Mouse (Mus musculus): Measurements from ENCODE around the gene Wasl. TPM values are rescaled to one million over a fixed set of nuclear protein-coding genes. Genes with fewer than 3 reads are reported as not detected.

Gene Wasl
- polyA plus RNA-seq, 1 experiment: 62.3 TPM

- Histone ChIP-seq H3K27me3 (ENCODE audit: control insufficient read depth, insufficient read depth, low read length, poor library complexity, severe bottlenecking) (no peaks in the 10 kb centered on the region; the same call in 1 of the 2 replicates), H3K36me3 (ENCODE audit: control insufficient read depth, insufficient read depth, low read length, poor library complexity, severe bottlenecking) (no peaks in the 10 kb centered on the region), H3K4me1 (ENCODE audit: control insufficient read depth, insufficient read depth, low read length) (peaks cover 2% of the 10 kb centered on the region), H3K9ac (ENCODE audit: low read depth, poor library complexity, severe bottlenecking) (no peak overlapping the region), H3K9me3 (replicated peaks; ENCODE audit: control insufficient read depth, insufficient read depth, low read length, poor library complexity, severe bottlenecking) (no peaks in the 10 kb centered on the region), H3K27ac (ENCODE audit: insufficient read depth, low read length) (no peak overlapping the region), H3K4me3 (ENCODE audit: low read depth, low read length) (no peak overlapping the region)
- no peak for TF ChIP-seq EP300 (IDR thresholded peaks at IDR 0.05; ENCODE audit: insufficient read depth, low read depth, low read length)
- TF ChIP-seq POLR2A (IDR thresholded peaks at IDR 0.05; ENCODE audit: insufficient read depth, low read length): no peak
- no peak for TF ChIP-seq CTCF (IDR thresholded peaks at IDR 0.05; ENCODE audit: low read depth, low read length)
Observed at GRCm38 (mm10) chr6:24694455-24695410, 29.9 kb upstream of the Wasl start.

GRCm38 (mm10) chr6:24687871-24688270 lies 23.1 kb upstream of the Wasl start:
- Histone ChIP-seq H3K4me1 (ENCODE audit: control insufficient read depth, insufficient read depth, low read length) (no peaks in the 10 kb centered on the region), H3K27me3 (ENCODE audit: control insufficient read depth, insufficient read depth, low read length, poor library complexity, severe bottlenecking) (no peaks in the 10 kb centered on the region), H3K9me3 (replicated peaks; ENCODE audit: control insufficient read depth, insufficient read depth, low read length, poor library complexity, severe bottlenecking) (no peaks in the 10 kb centered on the region), H3K4me3 (ENCODE audit: low read depth, low read length) (no peak overlapping the region), H3K27ac (ENCODE audit: insufficient read depth, low read length) (no peak overlapping the region), H3K36me3 (ENCODE audit: control insufficient read depth, insufficient read depth, low read length, poor library complexity, severe bottlenecking) (no peaks in the 10 kb centered on the region), H3K9ac (ENCODE audit: low read depth, poor library complexity, severe bottlenecking) (no peak overlapping the region)
- no peak for TF ChIP-seq POLR2A (IDR thresholded peaks at IDR 0.05; ENCODE audit: insufficient read depth, low read length)
- no peak for TF ChIP-seq CTCF (IDR thresholded peaks at IDR 0.05; ENCODE audit: low read depth, low read length)
- no peak for TF ChIP-seq EP300 (IDR thresholded peaks at IDR 0.05; ENCODE audit: insufficient read depth, low read depth, low read length)

- Histone ChIP-seq H3K4me1 (ENCODE audit: control insufficient read depth, insufficient read depth, low read length) (no peaks in the 10 kb centered on the region), H3K27ac (ENCODE audit: insufficient read depth, low read length) (no peak overlapping the region), H3K4me3 (ENCODE audit: low read depth, low read length) (no peak overlapping the region), H3K27me3 (ENCODE audit: control insufficient read depth, insufficient read depth, low read length, poor library complexity, severe bottlenecking) (no peaks in the 10 kb centered on the region), H3K36me3 (ENCODE audit: control insufficient read depth, insufficient read depth, low read length, poor library complexity, severe bottlenecking) (no peaks in the 10 kb centered on the region), H3K9me3 (replicated peaks; ENCODE audit: control insufficient read depth, insufficient read depth, low read length, poor library complexity, severe bottlenecking) (no peaks in the 10 kb centered on the region), H3K9ac (ENCODE audit: low read depth, poor library complexity, severe bottlenecking) (no peak overlapping the region)
- TF ChIP-seq POLR2A (IDR thresholded peaks at IDR 0.05; ENCODE audit: insufficient read depth, low read length) (no peak), EP300 (IDR thresholded peaks at IDR 0.05; ENCODE audit: insufficient read depth, low read depth, low read length) (no peak), CTCF (IDR thresholded peaks at IDR 0.05; ENCODE audit: low read depth, low read length) (no peak)
Observed at GRCm38 (mm10) chr6:24683113-24683512, 18.3 kb upstream of the Wasl start.

GRCm38 (mm10) chr6:24667829-24668228 lies 3.0 kb upstream of the Wasl start:
- Histone ChIP-seq H3K4me1 (ENCODE audit: control insufficient read depth, insufficient read depth, low read length) (no peaks in the 10 kb centered on the region), H3K27ac (ENCODE audit: insufficient read depth, low read length) (no peak overlapping the region), H3K36me3 (ENCODE audit: control insufficient read depth, insufficient read depth, low read length, poor library complexity, severe bottlenecking) (no peaks in the 10 kb centered on the region), H3K4me3 (ENCODE audit: low read depth, low read length) (no peak overlapping the region), H3K9me3 (replicated peaks; ENCODE audit: control insufficient read depth, insufficient read depth, low read length, poor library complexity, severe bottlenecking) (no peaks in the 10 kb centered on the region), H3K9ac (ENCODE audit: low read depth, poor library complexity, severe bottlenecking) (no peak overlapping the region), H3K27me3 (ENCODE audit: control insufficient read depth, insufficient read depth, low read length, poor library complexity, severe bottlenecking) (no peaks in the 10 kb centered on the region)
- TF ChIP-seq EP300 (IDR thresholded peaks at IDR 0.05; ENCODE audit: insufficient read depth, low read depth, low read length) (no peak), CTCF (IDR thresholded peaks at IDR 0.05; ENCODE audit: low read depth, low read length) (no peak), POLR2A (IDR thresholded peaks at IDR 0.05; ENCODE audit: insufficient read depth, low read length) (no peak)

GRCm38 (mm10) chr6:24666248-24666647 lies 1.4 kb upstream of the Wasl start:
- no peak overlapping the region for H3K27ac ChIP-seq (ENCODE audit: insufficient read depth, low read length)
- H3K27me3 ChIP-seq (ENCODE audit: control insufficient read depth, insufficient read depth, low read length, poor library complexity, severe bottlenecking): no peaks in the 10 kb centered on the region
- H3K9me3 ChIP-seq (replicated peaks; ENCODE audit: control insufficient read depth, insufficient read depth, low read length, poor library complexity, severe bottlenecking): no peaks in the 10 kb centered on the region
- H3K4me3 ChIP-seq (ENCODE audit: low read depth, low read length): no peak overlapping the region
- H3K9ac ChIP-seq (ENCODE audit: low read depth, poor library complexity, severe bottlenecking): no peak overlapping the region
- TF ChIP-seq POLR2A (IDR thresholded peaks at IDR 0.05; ENCODE audit: insufficient read depth, low read length): no peak
- no peak for TF ChIP-seq EP300 (IDR thresholded peaks at IDR 0.05; ENCODE audit: insufficient read depth, low read depth, low read length)
- no peak for TF ChIP-seq CTCF (IDR thresholded peaks at IDR 0.05; ENCODE audit: low read depth, low read length)
- peaks cover 2% of the 10 kb centered on the region; the same call in 1 of the 2 replicates for H3K36me3 ChIP-seq (ENCODE audit: control insufficient read depth, insufficient read depth, low read length, poor library complexity, severe bottlenecking)
- H3K4me1 ChIP-seq (ENCODE audit: control insufficient read depth, insufficient read depth, low read length): no peaks in the 10 kb centered on the region
